Mouse (Mus musculus) kidney, embryonic 15.5 days (tissue): ENCODE results near the gene Pcif1. TPM values are rescaled to one million over a fixed set of nuclear protein-coding genes. Genes with fewer than 3 reads are reported as not detected.
"Not testable (repeated sequence)": the region's sequence is repeated elsewhere in the genome, so short reads cannot be mapped to it uniquely, and the experiment has no call there.

Experiments used
- ATAC-seq: fragments of 200-750 bp; cut with Nextera tagmentation; replicated peaks from 2 replicates; pipeline ENCODE4 v1.8.0; 2017; ENCODE audit warnings: moderate TSS enrichment; ENCODE audit not compliant: low FRiP score
- H3K27ac ChIP-seq: fragments of 300-500 bp; sonication (generic); 2 replicates; pipeline ENCODE4 v1.5.1; 2015; ENCODE audit warnings: mild to moderate bottlenecking, inconsistent platforms
- H3K27me3 ChIP-seq: fragments of 300-500 bp; sonication (generic); 2 replicates; pipeline ENCODE4 v1.6.1; 2015; ENCODE audit warnings: inconsistent platforms
- H3K36me3 ChIP-seq: fragments of 300-500 bp; sonication (generic); 2 replicates; pipeline ENCODE4 v1.6.1; 2015; ENCODE audit warnings: inconsistent platforms
- H3K4me1 ChIP-seq: fragments of 300-500 bp; sonication (generic); 2 replicates; pipeline ENCODE4 v1.6.1; 2015; ENCODE audit warnings: inconsistent platforms
- H3K4me2 ChIP-seq: fragments of 300-500 bp; sonication (generic); 2 replicates; pipeline ENCODE4 v1.6.1; 2015; ENCODE audit warnings: moderate library complexity, mild to moderate bottlenecking, inconsistent platforms
- H3K4me3 ChIP-seq: fragments of 300-500 bp; sonication (generic); replicated peaks from 2 replicates; pipeline ENCODE4 v1.5.1; 2015; ENCODE audit warnings: mild to moderate bottlenecking, inconsistent platforms
- H3K9ac ChIP-seq: fragments of 300-500 bp; sonication (generic); 2 replicates; pipeline ENCODE4 v1.6.1; 2015; ENCODE audit warnings: mild to moderate bottlenecking, inconsistent platforms
- H3K9me3 ChIP-seq: fragments of 300-500 bp; sonication (generic); replicated peaks from 2 replicates; pipeline ENCODE4 v1.6.1; 2016; ENCODE audit warnings: inconsistent platforms
- WGBS: fragments of 180-500 bp; shearing (Covaris S2); methylation state at CpG from one replicate; pipeline ENCODE4 v1.1.7; 2015; ENCODE audit warnings: mixed read lengths; 5-methylcytosine and 5-hydroxymethylcytosine counted together
- polyA plus RNA-seq: library from polyadenylated mRNA; unstranded; fragments of >200 nt; fragmentation: Nextera tagmentation; extraction: Ambion mirVana; gene quantifications from 2 replicates; pipeline ENCODE4 v1.2.1, GENCODE M21; 2015

Gene Pcif1
- polyA plus RNA-seq = 73.1 and 81.1 TPM in 2 replicates

DNA sequence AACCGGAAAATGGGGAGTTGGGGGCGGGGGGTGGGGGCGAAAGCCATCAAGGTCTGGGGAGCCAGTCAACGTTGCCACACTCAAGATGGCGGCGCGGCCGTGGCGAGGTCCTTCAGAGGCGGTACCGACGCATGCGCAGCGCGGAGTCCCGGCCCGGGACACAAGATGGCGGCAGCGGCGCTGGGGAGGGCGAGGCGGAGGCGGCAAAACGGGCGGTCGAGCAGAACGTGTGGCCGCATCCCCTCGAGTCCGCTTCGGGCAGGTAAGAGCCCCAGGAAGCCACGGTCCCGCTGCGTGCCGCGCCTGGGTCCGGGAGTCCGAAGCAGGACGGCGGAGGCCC lies at the start of gene Pcif1:
Gene Pcif1 (plus strand): TSS at position 77 of the 340 bp plus-strand sequence.
- H3K4me2 ChIP-seq = peak within 1 kb of the TSS; percentile 80
- ATAC-seq = peak; percentile 83
- peak within 1 kb of the TSS; percentile 93 for H3K4me3 ChIP-seq
- H3K9ac ChIP-seq = peak within 1 kb of the TSS; percentile 100
- peaks cover 48% of the 10 kb centered on the region for H3K4me1 ChIP-seq
- H3K36me3 ChIP-seq = peaks cover 19% of the 10 kb centered on the region
- peak within 1 kb of the TSS; percentile 100 for H3K27ac ChIP-seq
- H3K9me3 ChIP-seq = no peaks in the 10 kb centered on the region
- WGBS = under 1% methylated on average over 38 of the region's 40 CpGs
- no peaks in the 10 kb centered on the region for H3K27me3 ChIP-seq

DNA sequence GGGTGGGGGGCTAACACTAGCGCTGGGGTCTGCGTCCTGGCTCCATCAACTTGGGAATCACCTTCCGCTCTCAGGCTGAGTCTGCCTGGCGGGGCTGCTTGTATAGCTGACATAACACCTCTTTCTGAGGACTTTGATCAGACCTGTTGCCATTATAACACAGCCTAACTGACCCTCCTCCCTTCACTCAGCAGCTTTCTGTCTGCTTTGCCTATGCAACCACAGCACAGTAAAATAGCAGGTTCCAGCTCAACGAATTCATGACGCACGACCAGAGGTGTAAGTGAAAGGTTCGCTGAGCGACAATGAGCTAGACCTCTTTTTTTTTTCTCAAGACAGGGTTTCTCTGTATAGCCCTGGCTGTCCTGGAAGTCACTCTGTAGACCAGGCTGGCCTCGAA lies 48.1 kb upstream of the Pcif1 start:
- Histone ChIP-seq H3K4me3 (no peak overlapping the region), H3K4me1 (peaks cover 25% of the 10 kb centered on the region), H3K9ac (no peak overlapping the region), H3K27me3 (no peaks in the 10 kb centered on the region), H3K36me3 (peaks cover 42% of the 10 kb centered on the region), H3K9me3 (no peaks in the 10 kb centered on the region), H3K4me2 (no peak overlapping the region), H3K27ac (no peak overlapping the region)
- ATAC-seq = no peak
- 68% methylated on average over 10 of the region's 10 CpGs for WGBS

GRCm38 (mm10) chr2:164832032-164832747 lies 46.9 kb upstream of the Pcif1 start:
- peak overlapping the region; percentile 70; the same call in 1 of the 2 replicates for H3K9ac ChIP-seq
- H3K4me1 ChIP-seq = peaks cover 25% of the 10 kb centered on the region
- 57% methylated on average over 16 of the region's 16 CpGs for WGBS
- peak overlapping the region; percentile 90 for H3K4me2 ChIP-seq
- no peaks in the 10 kb centered on the region for H3K9me3 ChIP-seq
- H3K27me3 ChIP-seq = no peaks in the 10 kb centered on the region
- peak overlapping the region; percentile 71 for H3K4me3 ChIP-seq
- ATAC-seq = no peak
- H3K36me3 ChIP-seq = peaks cover 41% of the 10 kb centered on the region
- peak overlapping the region; percentile 84 for H3K27ac ChIP-seq

DNA sequence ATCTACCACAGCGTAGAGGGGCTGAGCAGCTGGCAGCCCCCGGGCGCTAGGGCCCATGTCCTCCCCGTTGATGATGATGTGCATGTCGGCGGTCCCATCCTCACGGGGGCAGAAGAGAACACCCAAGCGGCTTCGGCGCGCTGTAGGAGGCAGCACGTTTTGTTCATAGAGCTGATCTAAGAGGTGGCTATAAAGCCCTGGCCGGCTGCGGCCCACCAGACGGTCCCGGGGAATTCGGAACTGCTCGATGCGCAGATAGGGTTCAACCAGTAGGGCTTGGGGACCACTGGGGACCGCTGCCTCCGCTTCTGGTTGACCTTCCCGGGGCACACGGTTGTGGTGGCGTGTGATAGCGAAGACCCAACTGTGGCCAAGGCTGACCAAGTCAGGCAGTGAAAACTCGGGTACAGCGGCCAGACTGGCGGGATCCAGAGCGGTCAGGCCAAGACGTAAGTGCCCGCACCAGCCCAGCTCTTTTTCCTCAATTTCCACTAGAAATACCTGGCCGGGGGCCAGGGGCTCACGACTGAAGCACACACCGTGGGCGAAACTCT lies 46.3 kb upstream of the Pcif1 start, which contains the start of gene Ctsa:
Gene Ctsa (plus strand): TSS at position 126 of the 554 bp plus-strand sequence.
- no peaks in the 10 kb centered on the region for H3K9me3 ChIP-seq
- peak within 1 kb of the TSS; percentile 71 for H3K4me3 ChIP-seq
- no peaks in the 10 kb centered on the region for H3K27me3 ChIP-seq
- peak within 1 kb of the TSS; percentile 84 for H3K27ac ChIP-seq
- H3K9ac ChIP-seq = peak within 1 kb of the TSS; percentile 70
- H3K4me2 ChIP-seq = peak within 1 kb of the TSS; percentile 90
- H3K4me1 ChIP-seq = peaks cover 25% of the 10 kb centered on the region
- peak; percentile 79 for ATAC-seq
- WGBS = 1% methylated on average over 35 of the region's 35 CpGs
- H3K36me3 ChIP-seq = peaks cover 39% of the 10 kb centered on the region

DNA sequence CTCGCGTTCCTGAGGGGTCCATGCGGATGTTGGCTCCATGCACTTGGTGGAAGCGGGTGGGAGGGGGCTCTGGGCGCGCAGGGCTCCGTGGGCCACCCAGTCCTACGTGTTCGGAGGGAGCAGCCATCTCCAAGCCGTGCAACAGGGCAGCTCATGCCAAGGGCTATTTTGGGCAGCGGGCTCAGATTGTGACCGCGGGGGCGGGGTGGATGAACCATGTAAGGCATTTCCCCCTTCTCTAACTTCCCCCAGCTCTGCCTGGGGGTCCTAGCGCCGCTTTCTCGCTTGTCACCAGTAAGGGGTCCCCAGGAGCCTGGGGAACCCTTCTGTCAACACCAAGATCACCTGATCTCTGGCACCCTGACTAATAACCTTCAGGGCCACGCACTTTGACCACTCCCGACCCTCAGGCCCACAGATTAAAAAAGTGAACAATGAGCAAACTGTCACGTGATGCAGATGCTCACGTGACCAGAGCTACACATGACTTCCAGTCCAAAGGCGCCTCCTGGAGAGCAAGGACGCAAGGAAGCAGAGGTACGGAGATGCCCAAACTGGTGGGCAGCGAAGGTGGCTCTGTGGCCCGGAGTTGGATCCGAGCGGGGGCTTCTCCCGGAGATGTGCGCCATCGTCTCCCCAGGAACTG lies 45.7 kb upstream of the Pcif1 start, which contains the start of gene Neurl2:
Gene Neurl2 (minus strand): TSS at position 143 of the 646 bp plus-strand sequence.
- Histone ChIP-seq H3K4me3 (peak within 1 kb of the TSS; percentile 71), H3K9me3 (no peaks in the 10 kb centered on the region), H3K4me1 (peaks cover 25% of the 10 kb centered on the region), H3K27ac (peak within 1 kb of the TSS; percentile 84), H3K27me3 (no peaks in the 10 kb centered on the region), H3K36me3 (peaks cover 39% of the 10 kb centered on the region), H3K9ac (peak within 1 kb of the TSS; percentile 70), H3K4me2 (peak within 1 kb of the TSS; percentile 90)
- ATAC-seq = peak; percentile 75
- under 1% methylated on average over 31 of the region's 31 CpGs for WGBS

DNA sequence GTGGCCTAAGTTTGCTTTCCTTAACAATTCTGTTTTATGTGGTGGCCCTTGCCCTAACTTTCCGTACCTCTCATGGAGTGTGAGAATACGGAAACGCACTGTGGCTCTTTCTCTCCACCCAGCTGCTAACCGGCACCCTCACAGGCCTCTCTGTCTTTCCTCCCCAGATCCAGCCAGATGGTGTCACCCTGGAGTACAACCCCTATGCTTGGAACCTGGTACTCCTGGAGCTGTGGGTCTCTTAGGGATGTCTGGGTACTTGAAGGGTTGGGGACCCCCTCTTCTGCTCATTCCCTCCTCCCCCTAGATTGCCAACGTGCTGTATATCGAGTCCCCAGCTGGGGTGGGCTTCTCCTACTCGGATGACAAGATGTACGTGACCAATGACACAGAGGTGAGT lies 44.6 kb upstream of the Pcif1 start:
- H3K27me3 ChIP-seq = no peaks in the 10 kb centered on the region
- peak overlapping the region; percentile 70 for H3K9ac ChIP-seq
- no peak for ATAC-seq
- H3K36me3 ChIP-seq = peaks cover 41% of the 10 kb centered on the region
- H3K4me1 ChIP-seq = peaks cover 25% of the 10 kb centered on the region
- H3K9me3 ChIP-seq = no peaks in the 10 kb centered on the region
- H3K4me3 ChIP-seq = peak overlapping the region; percentile 71
- peak overlapping the region; percentile 90 for H3K4me2 ChIP-seq
- 35% methylated on average over 8 of the region's 8 CpGs for WGBS
- no peak overlapping the region for H3K27ac ChIP-seq

DNA sequence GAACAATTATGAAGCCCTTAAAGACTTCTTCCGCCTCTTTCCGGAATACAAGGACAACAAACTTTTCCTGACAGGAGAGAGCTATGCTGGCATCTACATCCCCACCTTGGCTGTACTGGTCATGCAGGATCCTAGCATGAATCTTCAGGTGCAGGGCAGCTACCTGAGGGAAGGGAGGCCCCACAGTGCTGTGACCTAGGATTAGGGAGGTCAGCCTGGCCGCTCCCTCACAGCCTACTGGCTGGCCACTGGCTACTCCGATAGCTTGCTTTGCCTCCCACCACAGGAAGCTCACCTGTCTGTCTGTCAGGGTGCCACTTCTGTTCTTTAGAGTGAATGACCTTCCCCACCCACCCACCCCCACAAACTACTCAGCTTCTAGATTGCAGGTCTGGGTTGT lies 43.9 kb upstream of the Pcif1 start:
- H3K9me3 ChIP-seq = no peaks in the 10 kb centered on the region
- H3K36me3 ChIP-seq = peaks cover 47% of the 10 kb centered on the region
- peak overlapping the region; percentile 90 for H3K4me2 ChIP-seq
- H3K27me3 ChIP-seq = no peaks in the 10 kb centered on the region
- 89% methylated on average over 4 of the region's 4 CpGs for WGBS
- no peak overlapping the region for H3K9ac ChIP-seq
- no peak overlapping the region for H3K27ac ChIP-seq
- peak overlapping the region; percentile 71 for H3K4me3 ChIP-seq
- no peak for ATAC-seq
- peaks cover 25% of the 10 kb centered on the region for H3K4me1 ChIP-seq

DNA sequence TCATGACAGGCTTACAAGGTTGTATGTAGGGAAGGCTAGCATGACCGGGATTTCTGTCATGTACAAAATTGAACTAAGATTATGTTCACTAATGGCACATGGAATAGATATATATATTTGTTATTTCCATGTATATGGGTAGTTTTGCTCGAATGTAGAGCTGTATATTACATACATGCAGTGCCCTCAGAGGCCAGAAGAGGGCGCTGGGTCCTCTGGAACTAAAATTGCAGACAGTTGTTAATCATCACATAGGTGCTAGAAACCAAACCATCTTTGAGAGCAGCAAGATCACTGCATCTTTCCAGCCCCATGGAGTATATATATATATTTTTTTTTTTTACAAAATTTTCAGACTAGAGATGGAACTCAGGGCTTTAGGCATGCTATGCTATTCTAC lies 33.3 kb upstream of the Pcif1 start:
- H3K9me3 ChIP-seq = no peaks in the 10 kb centered on the region
- no peaks in the 10 kb centered on the region for H3K27me3 ChIP-seq
- ATAC-seq = no peak
- H3K4me2 ChIP-seq = no peak overlapping the region
- no peak overlapping the region for H3K9ac ChIP-seq
- H3K4me3 ChIP-seq = no peak overlapping the region
- H3K27ac ChIP-seq = no peak overlapping the region
- no peaks in the 10 kb centered on the region for H3K4me1 ChIP-seq
- WGBS = 53% methylated on average over 3 of the region's 3 CpGs
- H3K36me3 ChIP-seq = peaks cover 4% of the 10 kb centered on the region; the same call in 1 of the 2 replicates

GRCm38 (mm10) chr2:164850061-164850460 lies 29.0 kb upstream of the Pcif1 start:
- no peaks in the 10 kb centered on the region for H3K9me3 ChIP-seq
- H3K27ac ChIP-seq = no peak overlapping the region
- H3K4me1 ChIP-seq = peaks cover 4% of the 10 kb centered on the region; the same call in 1 of the 2 replicates
- no peak overlapping the region for H3K9ac ChIP-seq
- WGBS = 45% methylated on average over 8 of the region's 8 CpGs
- H3K27me3 ChIP-seq = peaks cover 10% of the 10 kb centered on the region; the same call in 1 of the 2 replicates
- ATAC-seq = no peak
- H3K4me2 ChIP-seq = no peak overlapping the region
- 0 out of 2 replicates have a peak, but pooled peaks cover 3% of the 10 kb centered on the region for H3K36me3 ChIP-seq
- no peak overlapping the region for H3K4me3 ChIP-seq

DNA sequence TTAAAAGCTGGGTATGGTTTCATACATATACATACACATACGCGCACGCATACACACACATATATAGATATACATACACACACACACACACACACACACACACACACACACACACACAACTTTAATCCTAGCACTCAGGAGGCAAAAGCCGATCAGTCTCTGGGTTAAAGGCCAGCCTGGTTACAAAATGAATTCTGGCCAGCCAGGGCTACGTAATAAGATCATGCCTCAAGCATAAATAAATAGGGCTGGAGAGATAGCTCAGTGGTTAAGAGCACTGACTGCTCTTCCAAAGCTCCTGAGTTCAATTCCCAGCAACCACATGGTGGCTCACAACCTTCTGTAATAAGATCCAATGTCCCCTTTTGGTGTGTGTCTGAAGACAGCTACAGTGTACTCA lies 23.5 kb upstream of the Pcif1 start:
- H3K9me3 ChIP-seq, H3K9ac ChIP-seq, H3K36me3 ChIP-seq, H3K4me3 ChIP-seq, H3K27ac ChIP-seq, ATAC-seq: not testable (repeated sequence)
- H3K4me1 ChIP-seq = peaks cover 49% of the 10 kb centered on the region
- H3K27me3 ChIP-seq = peaks cover 42% of the 10 kb centered on the region
- H3K4me2 ChIP-seq = peak overlapping the region; percentile 83
- WGBS = 84% methylated on average over 5 of the region's 5 CpGs

DNA sequence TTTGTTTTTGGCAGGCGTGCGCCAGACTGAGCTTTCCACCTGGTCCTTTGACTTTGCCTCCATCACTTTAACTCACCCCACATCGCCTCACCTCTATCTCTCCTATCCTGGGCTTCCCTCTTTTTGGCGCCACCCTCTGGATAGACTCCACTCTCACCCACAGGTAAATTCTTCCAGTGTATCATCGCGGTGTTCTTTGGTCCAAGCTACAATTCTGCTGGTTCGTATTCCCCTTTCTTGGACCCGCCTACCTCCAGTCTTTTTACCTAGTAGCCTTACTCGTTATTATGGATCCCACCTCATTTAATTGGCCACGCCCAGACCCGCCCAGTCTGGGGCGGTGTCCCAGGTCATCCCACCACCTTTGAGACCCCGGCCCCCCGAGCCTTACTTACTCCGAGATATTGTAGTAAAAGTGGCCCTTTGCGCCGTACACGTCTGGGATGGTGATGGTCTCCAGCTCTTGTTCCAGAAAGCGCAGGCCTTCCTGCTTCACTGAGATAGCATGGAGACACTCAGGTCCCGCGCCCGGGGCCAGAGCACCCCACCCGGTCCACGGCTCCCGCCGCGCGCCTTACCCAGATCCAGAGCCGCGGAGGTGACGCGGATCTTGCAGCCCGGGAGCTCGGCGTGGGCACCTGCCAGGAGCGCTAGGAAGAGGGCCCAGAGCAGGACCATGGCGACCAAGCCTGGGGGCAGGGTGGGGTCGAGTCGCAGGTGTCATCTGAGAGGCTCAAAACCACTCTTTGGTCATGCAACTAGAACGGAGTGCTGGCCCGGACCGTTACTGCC lies 22.6 kb upstream of the Pcif1 start:
- Histone ChIP-seq H3K9ac (peak overlapping the region; percentile 52), H3K4me1 (peaks cover 58% of the 10 kb centered on the region), H3K4me3 (peak overlapping the region; percentile 52), H3K27me3 (peaks cover 42% of the 10 kb centered on the region), H3K36me3 (0 out of 2 replicates have a peak, but pooled peaks cover 3% of the 10 kb centered on the region), H3K4me2 (peak overlapping the region; percentile 83), H3K9me3 (no peaks in the 10 kb centered on the region), H3K27ac (peak overlapping the region; percentile 19; the same call in 1 of the 2 replicates)
- WGBS = 2% methylated on average over 42 of the region's 42 CpGs
- no peak for ATAC-seq
